Mouse (Mus musculus) layer of hippocampus, postnatal 14 days (tissue): ENCODE results near the gene Olfr20. TPM values are rescaled to one million over a fixed set of nuclear protein-coding genes. Genes with fewer than 3 reads are reported as not detected.
"Not testable (repeated sequence)": the region's sequence is repeated elsewhere in the genome, so short reads cannot be mapped to it uniquely, and the experiment has no call there.

Experiments
- DNase-seq, 2 experiments: peaks; one replicate each; pipeline ENCODE4 v3.0.0; 2021 to 2022; ENCODE audit warnings: low spot score in 2 of 2, mixed read lengths in 1 of 2
- long read RNA-seq, 2 experiments: library from polyadenylated mRNA; stranded (forward); transcript quantifications; one replicate each; pipeline ENCODE4 v2.0.0; 2021
- total RNA-seq, 2 experiments: library from RNA; stranded (reverse); gene quantifications; 2 replicates each; pipeline ENCODE4 v1.2.3; 2021

Olfr20 gene
- not detected for total RNA-seq
- long read RNA-seq, experiment 1 = 0 reads
- long read RNA-seq, experiment 2 = 0 reads

DNA sequence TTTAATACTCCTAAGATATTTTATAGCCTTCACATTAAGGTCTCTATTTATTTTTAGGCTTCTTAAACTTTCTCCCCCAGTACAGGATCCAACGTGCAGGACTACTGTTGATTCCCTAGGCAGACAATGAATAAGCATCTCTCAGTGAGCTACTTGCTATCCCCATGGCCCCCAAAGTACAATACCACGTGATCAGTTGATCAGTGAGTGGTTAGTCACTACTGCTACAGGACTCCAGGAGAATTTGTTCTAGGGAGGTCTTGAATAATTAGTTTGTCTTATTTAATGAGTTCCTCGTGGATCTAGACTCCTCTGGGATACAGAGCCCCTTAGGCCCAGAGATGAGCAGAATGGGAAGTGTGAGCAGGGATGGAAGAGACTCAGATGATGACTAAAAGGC lies at the start of gene Olfr20:
Olfr20 (plus strand) TSS at position 301 of the 400 bp plus-strand sequence.
- no peak for DNase-seq

DNA sequence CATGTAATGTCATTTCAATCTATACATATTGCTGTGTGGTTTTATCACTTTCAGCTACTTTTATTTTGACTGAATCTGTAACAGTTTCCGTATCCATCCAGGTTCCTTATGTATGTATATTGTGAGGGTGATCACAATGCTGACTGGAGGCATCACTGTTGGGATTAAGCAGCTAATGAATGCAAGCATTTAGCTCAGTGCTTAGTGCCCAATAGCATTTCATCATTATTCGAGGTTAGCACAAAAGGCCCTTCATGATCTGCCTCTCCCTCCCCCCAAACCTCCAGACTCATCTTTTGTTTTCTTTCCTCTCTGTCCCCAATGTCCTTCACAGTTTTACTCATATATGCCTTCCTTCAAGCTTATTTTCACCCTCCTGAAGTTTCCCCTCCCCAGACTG lies 47.5 kb upstream of the Olfr20 start:
- DNase-seq = no peak

DNA sequence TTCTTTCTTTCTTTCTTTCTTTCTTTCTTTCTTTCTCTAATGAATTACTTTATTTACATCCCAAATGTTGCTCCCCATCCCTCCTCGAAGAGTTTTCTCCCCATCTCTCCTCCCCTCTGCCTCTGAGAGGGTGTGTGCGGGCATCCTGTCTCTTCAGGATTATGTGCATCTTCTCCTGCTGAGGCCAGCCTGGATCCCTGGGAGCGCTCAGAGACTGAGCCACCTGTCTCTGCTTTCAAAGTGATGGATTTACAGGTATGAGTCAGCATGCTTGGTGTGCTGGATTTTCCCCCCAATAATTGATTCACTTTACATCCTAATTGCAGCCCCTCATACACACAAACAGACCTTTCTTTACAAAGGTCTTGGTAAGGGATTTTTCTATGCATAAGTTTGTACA lies 34.6 kb upstream of the Olfr20 start:
- DNase-seq = no peak

DNA sequence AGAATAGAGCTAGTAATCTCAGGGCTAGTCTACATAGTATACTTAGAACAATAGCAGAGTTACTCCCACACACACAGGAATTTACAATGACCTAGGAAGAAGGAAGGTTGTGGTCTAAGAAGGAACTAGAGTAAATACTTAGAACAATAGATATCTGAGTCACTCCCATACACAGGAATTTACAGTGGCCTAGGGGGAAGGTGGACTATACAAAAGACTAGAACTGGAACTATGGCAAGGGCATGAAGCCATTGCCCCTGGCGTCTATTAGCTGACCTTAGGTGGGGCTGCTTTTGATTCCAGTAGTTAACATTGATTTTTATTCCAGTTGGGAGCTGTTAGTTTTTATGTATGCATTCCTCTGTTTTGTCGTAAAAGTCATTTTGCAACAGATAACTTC lies 32.0 kb upstream of the Olfr20 start:
- not testable (repeated sequence) for DNase-seq

DNA sequence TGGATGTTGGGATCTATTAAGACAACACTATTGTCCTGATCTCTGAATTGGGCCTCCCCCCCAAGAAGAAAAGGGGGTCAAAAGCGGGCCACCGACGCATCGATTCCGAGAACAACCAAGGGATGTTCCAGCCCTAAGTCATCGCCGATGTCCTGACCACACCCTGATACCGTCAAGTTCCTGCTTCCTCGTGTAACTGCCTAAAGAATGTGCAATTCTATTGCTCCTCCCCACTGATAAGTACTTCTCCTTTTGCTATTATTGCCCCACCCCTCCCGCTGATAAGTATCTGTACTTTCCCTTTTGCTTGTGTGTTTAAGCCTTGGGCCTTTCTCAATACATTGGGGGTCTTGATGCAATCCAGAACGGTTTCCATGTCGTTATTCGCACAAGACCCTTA lies 29.5 kb upstream of the Olfr20 start:
- DNase-seq = not testable (repeated sequence)

DNA sequence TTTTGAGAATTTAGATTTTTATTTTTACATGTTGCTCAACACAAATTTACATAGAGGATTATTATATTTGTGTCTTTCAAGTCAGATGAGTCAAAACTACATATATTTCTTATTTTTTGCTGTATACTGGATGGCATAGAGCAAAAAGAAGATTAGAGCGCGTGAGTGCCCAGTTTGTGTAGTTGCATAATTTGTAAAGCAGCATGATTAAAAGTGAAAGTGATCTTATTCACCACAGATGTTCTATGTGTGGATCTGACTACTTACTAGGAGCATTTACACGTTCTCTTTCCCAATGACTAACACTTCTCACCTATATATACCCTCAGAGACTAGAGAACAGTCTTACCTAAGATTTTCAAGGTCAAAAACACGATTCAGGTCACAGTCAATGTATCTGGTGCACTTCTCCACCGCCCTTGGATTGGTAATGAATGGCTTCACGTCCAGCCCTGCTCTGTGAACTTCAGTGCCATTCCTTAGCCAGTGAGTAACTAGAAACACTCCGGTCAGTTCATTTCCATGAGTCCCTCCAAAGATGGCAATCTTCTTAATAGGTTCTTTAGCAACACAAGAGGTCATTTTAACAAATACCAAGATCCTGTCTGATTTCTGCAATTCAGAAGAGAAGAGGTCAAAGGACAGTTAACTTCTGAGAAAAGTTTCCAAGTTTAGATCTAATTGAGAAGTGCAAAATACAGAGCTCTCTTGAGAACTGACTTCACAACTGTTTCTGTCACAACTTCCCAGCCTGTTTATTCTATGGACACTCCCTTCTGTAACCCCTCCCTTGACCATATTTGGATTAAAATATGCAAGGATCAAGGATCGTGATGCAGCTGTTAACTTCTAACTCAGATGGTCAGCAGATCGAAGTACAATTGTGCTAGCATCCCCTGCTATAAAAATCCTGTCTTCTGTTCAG lies 26.4 kb upstream of the Olfr20 start:
- no peak for DNase-seq

DNA sequence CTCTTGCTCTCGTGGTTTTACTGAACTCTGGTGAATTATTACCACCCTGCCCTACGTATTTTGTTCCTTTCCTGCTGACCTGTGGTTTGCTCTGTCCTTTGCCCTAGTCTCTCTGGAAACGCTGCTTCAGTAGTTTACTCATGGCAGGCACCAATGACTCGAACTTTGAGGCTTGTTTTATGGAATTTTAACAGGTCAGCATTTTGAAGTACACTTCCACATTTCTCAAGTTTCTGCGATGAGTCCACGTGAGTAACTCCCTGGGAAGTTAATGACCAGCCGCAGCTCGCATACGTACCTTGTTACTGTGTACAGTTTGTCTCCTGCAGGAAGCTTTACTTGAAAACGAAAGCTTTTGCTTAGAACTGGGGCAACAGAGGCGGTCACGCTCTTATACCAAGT lies 24.1 kb upstream of the Olfr20 start:
- no peak for DNase-seq

DNA sequence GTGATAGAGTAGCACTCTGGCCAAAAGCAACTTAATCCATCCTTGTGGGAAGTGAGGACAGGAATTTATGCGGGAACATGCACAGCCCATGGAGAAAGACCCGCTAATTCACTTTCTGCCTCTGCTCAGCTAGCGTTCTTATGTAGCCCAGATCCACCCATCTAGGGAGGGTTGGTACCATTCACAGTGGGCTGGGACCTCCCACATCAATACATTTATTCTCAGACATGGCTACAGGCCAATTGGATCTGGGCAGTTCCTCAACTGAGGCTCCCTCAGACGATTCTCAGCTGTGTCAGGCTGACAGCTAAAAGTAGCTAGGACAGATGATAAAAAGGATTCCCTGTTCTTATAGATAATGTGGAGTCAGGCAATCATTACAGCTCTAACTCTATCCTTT lies 23.2 kb upstream of the Olfr20 start:
- no peak for DNase-seq

DNA sequence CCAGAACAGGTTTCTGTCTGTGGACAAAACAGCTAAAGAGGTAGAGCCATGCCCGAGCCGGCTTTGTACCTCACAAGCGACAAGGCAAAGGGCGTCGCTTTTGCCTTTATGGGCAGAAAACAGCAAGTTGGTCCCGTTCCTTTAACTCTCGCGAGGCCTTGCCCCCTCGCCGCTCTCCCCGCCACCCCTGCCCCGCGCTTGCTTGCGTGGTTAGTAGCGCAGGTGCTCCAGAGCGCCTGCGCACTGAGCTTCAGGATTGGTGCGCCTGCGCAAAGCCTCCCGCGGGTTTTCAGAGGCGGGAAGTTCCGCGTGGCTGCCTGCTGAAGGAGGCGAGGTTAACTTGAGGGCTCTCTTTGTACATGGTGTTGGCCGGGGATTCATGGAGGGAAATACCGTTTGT lies 21.1 kb upstream of the Olfr20 start, which contains the start of the genes Aspa, Gm49340 and Spata22:
Aspa (minus strand) TSS at position 155 of the 400 bp plus-strand sequence.
Gm49340 (plus strand) TSS at position 300 of the 400 bp plus-strand sequence.
Spata22 (plus strand) TSS at position 300 of the 400 bp plus-strand sequence.
- DNase-seq = no peak

DNA sequence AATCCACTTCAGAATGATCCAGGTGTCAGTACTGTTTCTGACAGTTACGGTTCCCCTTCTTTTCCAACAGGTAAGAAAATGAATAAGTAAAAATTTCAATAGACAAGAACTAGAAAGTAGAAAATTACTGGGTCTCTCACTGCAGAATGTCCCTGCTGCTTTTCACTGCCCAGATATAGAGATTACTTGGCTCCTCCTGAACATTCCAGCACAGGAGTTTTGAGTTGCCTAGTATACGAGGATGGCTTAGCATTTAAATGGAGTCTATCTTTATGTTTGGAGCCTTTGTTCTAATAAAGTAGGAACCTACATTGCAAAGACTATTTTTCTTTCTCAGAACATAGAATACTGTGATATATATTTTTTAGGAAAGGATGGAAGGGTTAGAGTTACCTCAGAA lies 17.2 kb upstream of the Olfr20 start:
- DNase-seq = no peak

DNA sequence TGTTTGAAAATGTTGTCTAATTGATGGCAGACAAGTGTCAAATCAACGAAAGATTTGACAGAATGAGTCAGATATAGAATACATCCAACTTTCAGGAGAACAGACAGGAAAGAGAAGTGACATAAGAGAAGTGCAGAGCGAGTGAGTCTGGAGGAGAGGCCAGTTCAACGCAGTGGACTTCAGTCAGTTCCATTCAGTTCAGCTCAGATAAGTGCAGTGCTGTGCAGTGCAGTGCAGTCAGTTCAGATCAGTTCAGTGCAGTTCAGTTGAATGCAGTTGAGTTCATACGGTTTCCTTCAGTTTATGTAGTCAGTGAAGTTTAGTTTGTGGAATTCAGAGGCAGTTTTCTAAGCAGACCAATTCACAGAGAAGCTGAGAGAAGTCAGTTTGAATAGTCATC lies 13.7 kb upstream of the Olfr20 start:
- DNase-seq = no peak

DNA sequence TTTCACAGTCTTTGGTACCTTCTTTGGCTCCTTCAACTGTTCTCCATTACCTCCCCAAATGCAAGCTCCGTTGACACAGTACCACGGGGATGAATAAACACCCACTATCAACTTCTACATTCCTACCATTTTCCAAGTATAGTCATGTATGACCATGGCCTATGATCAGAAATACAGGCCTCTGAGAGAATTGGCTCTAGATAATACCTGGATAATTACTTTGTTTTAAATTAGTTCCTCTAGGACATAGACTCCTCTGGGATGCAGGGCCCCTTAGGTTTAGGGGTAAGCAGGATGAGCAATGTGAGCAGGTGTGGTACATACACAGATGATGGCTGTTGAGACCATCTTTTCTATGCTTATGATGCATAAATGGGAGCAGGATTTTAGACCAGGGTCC lies 20.4 kb downstream of the Olfr20 start, which contains the start of gene Olfr376:
Olfr376 (plus strand) TSS at position 301 of the 400 bp plus-strand sequence.
- no peak for DNase-seq

DNA sequence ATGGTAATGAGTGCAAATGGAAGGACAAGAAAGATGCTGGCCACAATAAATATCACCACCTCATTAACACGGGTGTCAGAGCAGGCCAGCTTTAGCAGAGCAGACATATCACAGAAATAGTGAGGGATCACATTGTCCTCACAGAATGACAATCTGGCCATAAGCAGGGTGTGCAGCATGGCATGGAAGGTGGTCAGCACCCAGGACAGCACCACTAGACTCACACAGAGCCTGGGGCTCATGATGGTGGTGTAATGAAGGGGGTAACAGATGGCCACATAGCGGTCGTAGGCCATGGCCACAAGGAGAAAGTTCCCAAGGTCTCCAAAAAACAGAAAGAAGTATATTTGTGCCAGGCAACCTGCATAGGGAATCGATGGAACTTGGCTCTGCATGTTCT lies 44.8 kb downstream of the Olfr20 start:
- DNase-seq = no peak

DNA sequence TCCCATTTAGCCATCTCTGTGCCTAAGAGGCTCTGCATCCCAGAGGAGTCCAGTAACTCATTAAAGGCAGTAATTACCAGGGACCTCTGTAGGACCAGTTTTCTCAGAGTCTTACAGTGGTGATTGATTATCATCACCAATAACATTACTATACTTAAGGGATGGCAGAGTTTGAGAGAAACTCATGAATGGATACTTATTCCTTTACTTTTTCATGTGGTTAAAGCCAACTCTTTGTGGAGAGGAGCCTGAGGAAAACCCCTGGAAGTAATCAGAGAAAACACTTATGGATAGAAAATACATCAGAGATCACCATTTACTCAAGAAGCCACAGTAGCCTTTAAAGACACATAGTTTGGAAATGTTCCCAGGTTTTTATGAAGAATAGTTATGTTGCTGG lies 48.9 kb downstream of the Olfr20 start, which contains the start of gene Olfr1:
Olfr1 (minus strand) TSS at position 101 of the 400 bp plus-strand sequence.
- no peak for DNase-seq

Other genes starting within 250 kb of the Olfr20 start
- gene Haspin, start 212.5 kb upstream of the Olfr20 start, total RNA-seq = under 1 TPM; 0.31 to 0.74 TPM
- 1 to 10 TPM; 1.8 to 3.0 TPM for gene P2rx5, start 190.4 kb upstream of the Olfr20 start, total RNA-seq
- 10 to 100 TPM; 60.6 to 61.9 TPM for gene Emc6, start 173.7 kb upstream of the Olfr20 start, total RNA-seq
- gene Tax1bp3, start 173.7 kb upstream of the Olfr20 start, total RNA-seq = 10 to 100 TPM; 22.1 to 22.9 TPM
- gene Ctns, start 151.7 kb upstream of the Olfr20 start, total RNA-seq = 10 to 100 TPM; 18.6 to 20.5 TPM
- 1 to 10 TPM; 3.0 to 3.2 TPM for gene Shpk, start 151.3 kb upstream of the Olfr20 start, total RNA-seq
- not detected for gene Trpv1, start 116.5 kb upstream of the Olfr20 start, total RNA-seq
- under 1 TPM; 0.41 to 0.55 TPM for gene Trpv3, start 83.4 kb upstream of the Olfr20 start, total RNA-seq
- gene Aspa, start 21.2 kb upstream of the Olfr20 start, total RNA-seq = 1 to 10 TPM; 3.8 to 4.5 TPM
- gene Gm49340, start 21.0 kb upstream of the Olfr20 start, total RNA-seq = not detected
- not detected for gene Spata22, start 21.0 kb upstream of the Olfr20 start, total RNA-seq
- gene Olfr376, start 20.5 kb downstream of the Olfr20 start, total RNA-seq = not detected
- not detected for gene Olfr1, start 48.8 kb downstream of the Olfr20 start, total RNA-seq
- not detected for gene Olfr378, start 77.7 kb downstream of the Olfr20 start, total RNA-seq
- gene Olfr380, start 106.7 kb downstream of the Olfr20 start, total RNA-seq = not detected
- gene Olfr381, start 140.8 kb downstream of the Olfr20 start, total RNA-seq = not detected
- gene Olfr382, start 166.4 kb downstream of the Olfr20 start, total RNA-seq = not detected
- gene Olfr385, start 242.2 kb downstream of the Olfr20 start, total RNA-seq = not detected
- gene Olfr384, start 247.8 kb downstream of the Olfr20 start, total RNA-seq = not detected